Mouse (Mus musculus) hindbrain, embryonic 11.5 days (tissue): ENCODE data around the gene Gm10662. TPM values are rescaled to one million over a fixed set of nuclear protein-coding genes. Genes with fewer than 3 reads are reported as not detected.
"Not testable (repeated sequence)": the region's sequence is repeated elsewhere in the genome, so short reads cannot be mapped to it uniquely, and the experiment has no call there.

ENCODE experiments used
- ATAC-seq: fragments of 200-750 bp; cut with Nextera tagmentation; 2 replicates; pipeline ENCODE4 v1.8.0; 2017; ENCODE audit warnings: mild to moderate bottlenecking, moderate TSS enrichment, moderate library complexity; ENCODE audit not compliant: low FRiP score
- DNase-seq: peaks from one replicate; pipeline ENCODE4 v3.0.0-alpha.2; 2015; ENCODE audit warnings: low spot score
- H3K27ac ChIP-seq: fragments of 300-500 bp; sonication (generic); 2 replicates; pipeline ENCODE4 v1.5.1; 2014; ENCODE audit warnings: mild to moderate bottlenecking, low read depth, low read length
- H3K27me3 ChIP-seq: fragments of 300-500 bp; sonication (generic); 2 replicates; pipeline ENCODE4 v1.6.1; 2014; ENCODE audit warnings: mild to moderate bottlenecking, low read length, moderate library complexity, mixed read lengths; ENCODE audit not compliant: control insufficient read depth, insufficient read depth
- H3K36me3 ChIP-seq: fragments of 300-500 bp; sonication (generic); 2 replicates; pipeline ENCODE4 v1.6.1; 2014; ENCODE audit warnings: mild to moderate bottlenecking, low read length, moderate library complexity, mixed read lengths; ENCODE audit not compliant: control insufficient read depth, insufficient read depth
- H3K4me1 ChIP-seq: fragments of 300-500 bp; sonication (generic); replicated peaks from 2 replicates; pipeline ENCODE4 v1.6.1; 2014; ENCODE audit warnings: low read length, mixed read lengths; ENCODE audit not compliant: control insufficient read depth, insufficient read depth
- H3K4me2 ChIP-seq: fragments of 300-500 bp; sonication (generic); replicated peaks from 2 replicates; pipeline ENCODE4 v1.6.1; 2014; ENCODE audit warnings: mild to moderate bottlenecking, low read depth, low read length
- H3K4me3 ChIP-seq: fragments of 300-500 bp; sonication (generic); 2 replicates; pipeline ENCODE4 v1.5.1; 2014; ENCODE audit warnings: low read depth, low read length
- H3K9ac ChIP-seq: fragments of 300-500 bp; sonication (generic); 2 replicates; pipeline ENCODE4 v1.6.1; 2014; ENCODE audit warnings: low read depth, low read length
- H3K9me3 ChIP-seq: fragments of 300-500 bp; sonication (generic); 2 replicates; pipeline ENCODE4 v1.6.1; 2016; ENCODE audit warnings: low read length; ENCODE audit not compliant: control insufficient read depth
- WGBS: fragments of 180-500 bp; shearing (Covaris S2); extraction: QIAGEN DNeasy Blood & Tissue Kit; methylation state at CpG from one replicate; pipeline ENCODE4 v1.1.7; 2014; 5-methylcytosine and 5-hydroxymethylcytosine counted together
- polyA plus RNA-seq: library from polyadenylated mRNA; unstranded; fragments of >200 nt; fragmentation: Nextera tagmentation; extraction: Ambion mirVana; gene quantifications from 2 replicates; pipeline ENCODE4 v1.2.1, GENCODE M21; 2014

Gm10662 gene
- polyA plus RNA-seq, result not detected in 2 replicates

DNA sequence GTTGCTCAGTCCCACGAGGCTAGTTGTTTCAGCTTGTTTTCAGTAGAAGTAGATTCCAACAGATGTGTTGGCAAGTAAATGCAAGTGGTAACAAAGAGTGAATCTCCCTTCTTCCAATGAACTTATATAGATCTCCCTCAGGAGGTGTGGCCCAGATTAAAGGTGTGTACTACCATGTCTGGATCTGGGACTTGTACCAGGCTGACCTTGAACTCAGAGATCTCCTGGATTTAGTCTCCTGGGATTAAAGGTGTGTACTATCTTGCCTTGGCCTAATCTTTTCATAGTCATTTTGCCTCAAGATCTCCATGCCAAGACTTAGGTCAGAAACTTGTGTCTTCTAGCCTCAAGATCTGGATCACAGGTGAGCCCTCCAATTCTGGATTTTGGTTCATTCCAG lies at the start of gene Gm10662:
Gene Gm10662, minus strand, starts transcription at position 101 of the 400 bp plus-strand sequence.
- not testable (repeated sequence) for ATAC-seq, H3K4me3 ChIP-seq, H3K9ac ChIP-seq, H3K27me3 ChIP-seq, H3K27ac ChIP-seq, H3K9me3 ChIP-seq, H3K4me1 ChIP-seq, H3K36me3 ChIP-seq, H3K4me2 ChIP-seq, DNase-seq
- no CpG with 5 or more reads among the region's 1 CpGs for WGBS

DNA sequence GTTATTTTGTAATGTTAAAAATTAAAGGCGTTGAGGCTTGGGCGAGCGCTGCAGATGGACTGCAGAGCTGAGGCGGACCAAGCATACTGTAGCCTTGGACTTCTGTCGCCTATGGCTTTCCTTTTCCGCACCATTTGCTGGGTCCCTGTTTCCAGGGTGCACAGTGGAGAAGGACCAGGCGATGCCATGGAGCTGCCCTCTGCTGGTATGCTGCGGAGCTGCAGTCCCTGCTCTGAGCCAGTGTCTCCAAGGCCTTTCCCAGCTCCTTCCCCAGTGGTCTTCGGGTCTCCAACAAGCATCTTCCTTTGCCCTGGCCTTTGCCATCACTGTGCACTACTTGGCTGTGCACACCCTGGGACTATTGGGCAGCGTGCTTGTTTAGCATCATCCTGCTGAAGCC lies 19.2 kb upstream of the Gm10662 start:
- not testable (repeated sequence) for H3K27ac ChIP-seq, H3K4me2 ChIP-seq, H3K9me3 ChIP-seq, H3K36me3 ChIP-seq, ATAC-seq, DNase-seq, H3K9ac ChIP-seq, H3K27me3 ChIP-seq, H3K4me1 ChIP-seq, H3K4me3 ChIP-seq
- WGBS, result 83% methylated on average over 10 of the region's 10 CpGs

Other genes starting within 250 kb of the Gm10662 start
- not detected in 2 replicates for gene Gm4214, start 159.8 kb downstream of the Gm10662 start, polyA plus RNA-seq
- gene Gm4216, start 124.6 kb downstream of the Gm10662 start, polyA plus RNA-seq, result not detected in 2 replicates
- gene Vmn1r163, start 88.9 kb downstream of the Gm10662 start, polyA plus RNA-seq, result not detected in 2 replicates
- not detected in 2 replicates for gene Gm8720, start 77.0 kb downstream of the Gm10662 start, polyA plus RNA-seq
- not detected in 2 replicates for gene Vmn1r165, start 72.9 kb upstream of the Gm10662 start, polyA plus RNA-seq
- not detected in 2 replicates for gene Vmn1r166, start 107.2 kb upstream of the Gm10662 start, polyA plus RNA-seq
- not detected in 2 replicates for gene Gm6902, start 134.4 kb upstream of the Gm10662 start, polyA plus RNA-seq
- gene Nlrp4e, start 156.7 kb upstream of the Gm10662 start, polyA plus RNA-seq, result not detected in 2 replicates
- not detected in 2 replicates for gene Nlrp5, start 241.4 kb upstream of the Gm10662 start, polyA plus RNA-seq